Mouse (Mus musculus) liver, embryonic 14.5 days (tissue): Measurements from ENCODE around the gene Asxl1. TPM values are rescaled to one million over a fixed set of nuclear protein-coding genes. Genes with fewer than 3 reads are reported as not detected.
A peak's percentile ranks its signal among the peaks of the same experiment; 100 is the strongest.

Experiments
- ATAC-seq: fragments of 200-750 bp; cut with Nextera tagmentation; 2 replicates; pipeline ENCODE4 v1.8.0; 2017; ENCODE audit warnings: moderate number of reproducible peaks, mild to moderate bottlenecking, moderate library complexity; ENCODE audit not compliant: insufficient read depth
- DNase-seq, 3 experiments: peaks; one replicate each; pipeline ENCODE4 v3.0.0-alpha.2; 2012 to 2013; ENCODE audit warnings: low read depth in 3 of 3, low spot score in 3 of 3
- H3K27ac ChIP-seq: fragments of 300-500 bp; sonication (generic); 2 replicates; pipeline ENCODE4 v1.5.1; 2014; ENCODE audit warnings: moderate library complexity, mild to moderate bottlenecking, control low read depth, inconsistent platforms
- H3K27me3 ChIP-seq: fragments of 300-500 bp; sonication (generic); 2 replicates; pipeline ENCODE4 v1.6.1; 2014; ENCODE audit warnings: mild to moderate bottlenecking, low read length, moderate library complexity; ENCODE audit not compliant: control insufficient read depth, insufficient read depth
- H3K36me3 ChIP-seq: fragments of 300-500 bp; sonication (generic); replicated peaks from 2 replicates; pipeline ENCODE4 v1.6.1; 2014; ENCODE audit warnings: low read depth; ENCODE audit not compliant: control insufficient read depth, insufficient read depth
- H3K4me1 ChIP-seq, 2 experiments: fragments of 200-500 bp in 1 of 2; fragments of 300-500 bp in 1 of 2; sonication (generic) in 1 of 2; replicated peaks; 2 replicates each; pipeline ENCODE4 v1.6.1; 2012 to 2014; ENCODE audit warnings: antibody characterized with exemption in 1 of 2, inconsistent platforms in 1 of 2, low read length in 1 of 2; ENCODE audit not compliant: control insufficient read depth in 2 of 2, insufficient read depth in 2 of 2
- H3K4me2 ChIP-seq: fragments of 300-500 bp; sonication (generic); 2 replicates; pipeline ENCODE4 v1.6.1; 2014; ENCODE audit warnings: low read depth, mild to moderate bottlenecking, control low read depth, moderate library complexity
- H3K4me3 ChIP-seq, 2 experiments: fragments of 200-500 bp in 1 of 2; fragments of 300-500 bp in 1 of 2; sonication (generic) in 1 of 2; 2 replicates each; pipeline ENCODE4 v1.5.1; 2012 to 2014; ENCODE audit warnings: low read depth in 2 of 2, low read length in 2 of 2, mild to moderate bottlenecking in 2 of 2, control low read depth in 1 of 2, inconsistent platforms in 1 of 2, moderate library complexity in 1 of 2; ENCODE audit not compliant: insufficient read depth in 1 of 2
- H3K9ac ChIP-seq: fragments of 300-500 bp; sonication (generic); replicated peaks from 2 replicates; pipeline ENCODE4 v1.6.1; 2014; ENCODE audit warnings: mild to moderate bottlenecking, control low read depth, moderate library complexity
- H3K9me3 ChIP-seq: fragments of 300-500 bp; sonication (generic); 2 replicates; pipeline ENCODE4 v1.6.1; 2016; ENCODE audit warnings: low read length, mixed read lengths; ENCODE audit not compliant: control insufficient read depth
- CTCF ChIP-seq: IDR thresholded peaks from 2 replicates; pipeline ENCODE4 v1.5.1; 2016; ENCODE audit warnings: antibody characterized with exemption, low read depth, control low read depth
- EP300 ChIP-seq: IDR thresholded peaks from 2 replicates; pipeline ENCODE4 v1.6.1; 2016; ENCODE audit warnings: antibody characterized with exemption, low read depth
- WGBS: fragments of 180-500 bp; shearing (Covaris S2); extraction: QIAGEN DNeasy Blood & Tissue Kit; methylation state at CpG from one replicate; pipeline ENCODE4 v1.1.7; 2014; ENCODE audit not compliant: insufficient replicate concordance; 5-methylcytosine and 5-hydroxymethylcytosine counted together
- polyA plus RNA-seq, 2 experiments: library from polyadenylated mRNA; depleted of rRNA in 1 of 2; stranded (reverse) in 1 of 2; unstranded in 1 of 2; fragments of >200 nt; fragmentation: Nextera tagmentation in 1 of 2; extraction: Ambion mirVana in 1 of 2; gene quantifications; 2 replicates each; pipeline versions ENCODE4 v1.2.1 to v1.2.3; 2012 to 2014

Gene Asxl1
- polyA plus RNA-seq, 2 experiments: 6.5 to 7.7 TPM

DNA sequence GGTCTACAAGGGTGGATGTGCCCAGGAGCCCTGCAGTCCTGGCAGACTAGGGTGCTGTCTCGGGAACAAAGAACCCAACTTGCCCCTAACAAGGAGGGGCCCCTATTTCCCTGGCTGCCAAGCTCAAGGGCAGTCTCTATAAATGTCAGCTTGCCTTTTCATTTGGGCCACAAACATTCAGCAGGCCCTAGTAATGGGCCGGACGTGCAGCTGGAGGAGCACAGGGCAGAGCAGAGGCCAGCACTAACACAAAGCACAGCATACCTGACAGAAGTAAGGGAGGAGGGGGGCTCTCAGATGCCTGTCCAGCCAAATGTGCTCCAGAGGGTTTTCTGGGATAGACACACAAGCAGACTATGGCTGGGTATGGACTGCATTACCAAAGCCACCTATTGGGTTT, 88.2 kb downstream of the Asxl1 start:
- Histone ChIP-seq H3K4me1 (peaks cover 14 to 18% of the 10 kb centered on the region in 2 experiments), H3K4me3 (no peak overlapping the region), H3K36me3 (peaks cover 5% of the 10 kb centered on the region), H3K27me3 (no peaks in the 10 kb centered on the region), H3K9ac (no peak overlapping the region), H3K9me3 (no peaks in the 10 kb centered on the region), H3K27ac (no peak overlapping the region), H3K4me2 (no peak overlapping the region)
- DNase-seq (no peak), ATAC-seq (no peak)
- WGBS: 72% methylated on average over 3 of the region's 3 CpGs
- TF ChIP-seq CTCF: no peak
- TF ChIP-seq EP300: no peak

DNA sequence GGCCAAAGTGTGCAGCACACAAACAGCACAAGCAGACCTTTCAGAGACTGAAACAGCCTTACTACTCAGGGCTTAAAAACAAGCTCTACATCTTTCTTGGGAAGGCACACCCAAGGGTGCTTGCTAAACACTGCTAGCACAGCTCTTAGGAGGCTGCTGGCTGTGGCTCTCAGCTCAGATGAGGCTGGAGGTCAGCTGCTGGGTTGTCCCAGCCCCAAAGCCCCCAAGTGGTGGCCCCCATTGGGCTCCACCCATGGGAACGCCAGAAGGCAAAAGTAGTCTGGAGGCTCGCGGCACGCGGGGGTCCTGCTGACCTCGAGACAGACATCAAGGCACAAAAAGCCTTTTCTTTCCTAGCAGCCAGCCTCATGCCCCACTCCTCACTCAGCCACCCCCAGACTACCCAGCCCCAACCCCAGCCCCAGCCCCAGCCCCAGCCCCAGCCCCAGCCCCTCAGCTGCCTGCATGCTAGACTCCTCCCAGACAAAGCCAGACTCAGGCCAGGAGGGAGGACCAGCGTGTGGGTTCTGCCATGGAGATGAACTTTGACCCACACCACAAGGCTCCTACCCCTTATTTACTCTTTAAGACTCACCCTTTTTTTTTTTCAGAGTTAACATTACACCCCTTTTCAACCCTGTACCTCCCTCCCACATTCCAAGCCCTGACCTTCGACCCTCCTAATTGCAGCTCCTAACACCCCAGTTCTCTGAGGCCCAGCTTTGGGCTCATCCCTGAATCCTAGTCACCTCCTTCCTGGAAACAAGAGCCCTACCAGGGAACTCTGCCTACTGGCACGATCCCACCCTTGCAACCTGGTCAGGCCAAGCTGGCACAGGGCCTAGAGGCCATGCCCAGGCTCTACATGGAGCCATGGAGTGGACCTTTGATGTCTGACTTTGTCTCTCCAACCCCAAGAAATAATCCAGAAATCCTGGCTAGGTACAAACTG, 89.5 kb downstream of the Asxl1 start:
- Histone ChIP-seq H3K4me1 (peaks cover 14 to 18% of the 10 kb centered on the region in 2 experiments), H3K27ac (no peak overlapping the region), H3K4me3 (no peak overlapping the region), H3K9ac (no peak overlapping the region), H3K4me2 (no peak overlapping the region), H3K27me3 (no peaks in the 10 kb centered on the region), H3K36me3 (peaks cover 5% of the 10 kb centered on the region), H3K9me3 (no peaks in the 10 kb centered on the region)
- ATAC-seq (peak; percentile 24), DNase-seq (no peak)
- no peak for TF ChIP-seq CTCF
- WGBS: 71% methylated on average over 9 of the region's 9 CpGs

GRCm38 (mm10) chr2:153436641-153437305, 91.1 kb downstream of the Asxl1 start:
- WGBS: 61% methylated on average over 6 of the region's 6 CpGs
- H3K36me3 ChIP-seq: peaks cover 5% of the 10 kb centered on the region
- H3K9ac ChIP-seq: no peak overlapping the region
- H3K9me3 ChIP-seq: no peaks in the 10 kb centered on the region
- DNase-seq (no peak), ATAC-seq (peak; percentile 32)
- no peak overlapping the region for H3K27ac ChIP-seq
- H3K27me3 ChIP-seq: no peaks in the 10 kb centered on the region
- peak overlapping the region; percentile 15; the same call in 1 of the 2 replicates for H3K4me2 ChIP-seq
- no peak for TF ChIP-seq EP300
- TF ChIP-seq CTCF: no peak
- no peak overlapping the region for H3K4me3 ChIP-seq
- H3K4me1 ChIP-seq: peaks cover 14 to 20% of the 10 kb centered on the region in 2 experiments

GRCm38 (mm10) chr2:153437306-153437659, 91.7 kb downstream of the Asxl1 start:
- Histone ChIP-seq H3K9ac (no peak overlapping the region), H3K4me1 (peaks cover 14 to 20% of the 10 kb centered on the region in 2 experiments), H3K27me3 (no peaks in the 10 kb centered on the region), H3K36me3 (peaks cover 5% of the 10 kb centered on the region), H3K9me3 (no peaks in the 10 kb centered on the region), H3K4me2 (peak overlapping the region; percentile 15; the same call in 1 of the 2 replicates), H3K4me3 (no peak overlapping the region), H3K27ac (no peak overlapping the region)
- DNase-seq (no peak), ATAC-seq (no peak)
- 44% methylated on average over 2 of the region's 2 CpGs for WGBS
- TF ChIP-seq EP300: no peak
- TF ChIP-seq CTCF: no peak

- no peak for TF ChIP-seq EP300
- WGBS: 59% methylated on average over 2 of the region's 2 CpGs
- Histone ChIP-seq H3K4me3 (no peak overlapping the region), H3K4me2 (no peak overlapping the region), H3K27ac (no peak overlapping the region), H3K9me3 (no peaks in the 10 kb centered on the region), H3K27me3 (peaks cover 25% of the 10 kb centered on the region), H3K9ac (no peak overlapping the region), H3K4me1 (peaks cover 19 to 21% of the 10 kb centered on the region in 2 experiments), H3K36me3 (peaks cover 3% of the 10 kb centered on the region)
- no peak for DNase-seq
- ATAC-seq: no peak
Measured at GRCm38 (mm10) chr2:153440755-153441154, 95.1 kb downstream of the Asxl1 start.
